Mouse (Mus musculus) urinary bladder, postnatal 10 days (tissue): ENCODE measurements around the gene Usp33.
A peak's percentile ranks its signal among the peaks of the same experiment; 100 is the strongest.
"Not testable (repeated sequence)": the region's sequence is repeated elsewhere in the genome, so short reads cannot be mapped to it uniquely, and the experiment has no call there.

Source experiments
- DNase-seq: peaks from one replicate; pipeline ENCODE4 v3.0.0; 2022; ENCODE audit warnings: low spot score

Usp33 gene

DNA sequence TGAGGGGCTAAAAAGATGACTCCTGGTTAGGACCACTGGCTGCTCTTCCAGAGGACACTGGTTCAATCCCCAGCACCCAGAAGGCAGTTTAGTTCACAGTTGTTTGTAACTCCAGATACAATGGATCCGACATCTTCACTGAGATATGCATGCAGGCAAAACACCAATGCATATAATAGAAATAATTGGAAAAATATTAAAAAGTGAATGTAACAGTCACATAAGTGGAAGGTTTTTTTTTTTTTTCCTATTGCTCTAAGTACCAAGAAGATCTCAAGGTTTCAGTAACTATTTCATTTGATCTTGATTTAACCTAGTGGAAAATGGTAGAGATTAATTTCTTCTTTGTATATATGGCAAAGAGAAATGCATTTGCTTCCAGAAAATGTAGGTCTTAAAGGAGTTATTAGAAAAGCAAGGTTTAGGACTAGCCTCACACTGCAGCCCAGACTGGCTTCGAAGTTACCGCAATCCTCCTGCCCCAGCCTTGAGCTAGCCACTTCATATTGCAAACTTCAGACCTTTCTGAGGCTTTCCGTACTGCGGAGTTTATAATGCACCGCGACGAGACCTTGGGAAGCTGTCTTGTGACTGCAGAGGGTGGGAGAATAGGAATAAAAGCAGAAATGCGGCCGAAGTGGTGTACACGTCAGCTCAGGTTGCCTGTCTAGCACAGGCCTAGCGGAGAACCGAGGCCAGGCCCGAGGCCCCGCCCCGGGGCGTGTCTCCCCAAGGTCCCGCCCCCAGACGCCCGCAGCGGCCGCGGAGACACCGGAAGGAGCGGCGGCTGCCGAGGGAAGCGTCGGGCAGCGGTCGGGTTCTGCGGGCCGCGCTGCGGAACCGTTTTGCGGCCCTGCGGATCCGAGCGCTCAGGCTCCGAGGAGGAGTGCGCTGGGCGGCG lies at the start of gene Usp33:
TSS of gene Usp33 (plus strand) at position 747 of the 901 bp plus-strand sequence.
- DNase-seq: peak; percentile 75

- DNase-seq: no peak
Measured at GRCm38 (mm10) chr3:152300376-152301337, 45.6 kb upstream of the Usp33 start.

DNA sequence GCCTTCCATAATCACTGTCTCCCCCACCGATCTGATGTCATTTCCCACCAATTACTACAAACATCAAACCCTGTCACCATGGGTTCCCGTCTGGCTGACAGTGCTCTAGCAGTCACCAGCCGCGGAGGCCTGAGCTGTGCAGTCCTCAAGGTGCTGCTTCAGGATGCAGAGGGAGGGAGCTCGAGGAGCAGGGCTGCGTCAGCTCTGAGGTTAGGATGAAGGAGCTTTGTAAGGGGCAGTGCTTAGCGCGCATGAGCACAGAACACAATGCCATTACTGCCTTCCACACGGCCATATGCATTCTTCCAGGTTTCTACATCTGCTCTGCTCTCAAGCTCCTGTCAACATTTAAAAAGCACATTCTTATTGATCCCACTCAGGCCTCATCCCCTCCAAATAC lies 43.3 kb upstream of the Usp33 start:
- no peak for DNase-seq

- no peak for DNase-seq
Measured at GRCm38 (mm10) chr3:152304093-152304815, 42.0 kb upstream of the Usp33 start.

GRCm38 (mm10) chr3:152305080-152305479 lies 41.2 kb upstream of the Usp33 start:
- no peak for DNase-seq

GRCm38 (mm10) chr3:152305971-152306370 lies 40.3 kb upstream of the Usp33 start:
- no peak for DNase-seq

GRCm38 (mm10) chr3:152308485-152309249 lies 37.6 kb upstream of the Usp33 start:
- no peak for DNase-seq

DNA sequence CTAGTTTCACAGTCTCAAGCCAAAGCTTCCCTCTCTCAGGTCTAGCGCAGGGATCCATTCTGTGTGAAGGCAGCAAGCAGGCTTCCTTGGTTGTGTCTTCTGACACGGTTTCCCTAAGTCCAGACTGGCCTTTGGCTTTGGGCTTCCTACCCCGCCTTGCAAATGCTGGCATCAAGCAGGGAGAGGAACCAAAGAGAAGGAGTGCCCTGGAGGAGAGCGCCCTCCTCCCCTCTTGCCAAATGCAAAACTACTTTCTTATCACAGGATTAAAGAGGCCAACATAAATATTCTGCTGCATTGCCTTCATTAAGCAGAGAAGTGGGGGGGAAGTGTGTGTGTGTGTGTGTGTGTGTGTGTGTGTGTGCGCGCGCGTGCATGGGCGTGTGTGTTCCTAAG lies 37.0 kb upstream of the Usp33 start:
- no peak for DNase-seq

DNA sequence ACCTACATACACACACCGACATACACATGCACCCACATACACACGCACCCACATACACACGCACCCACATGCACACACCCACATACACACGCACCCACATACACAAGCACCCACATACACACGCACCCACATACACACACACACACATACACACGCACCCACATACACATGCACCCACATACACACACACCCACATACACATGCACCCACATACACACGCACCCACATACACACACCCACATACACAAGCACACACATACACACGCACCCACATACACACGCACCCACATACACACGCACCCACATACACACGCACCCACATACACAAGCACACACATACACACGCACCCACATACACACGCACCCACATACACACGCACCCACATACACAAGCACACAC lies 31.6 kb upstream of the Usp33 start:
- not testable (repeated sequence) for DNase-seq

GRCm38 (mm10) chr3:152315613-152316012 lies 30.7 kb upstream of the Usp33 start:
- DNase-seq: peak; percentile 45

GRCm38 (mm10) chr3:152316447-152317173 lies 29.7 kb upstream of the Usp33 start:
- not testable (repeated sequence) for DNase-seq

DNA sequence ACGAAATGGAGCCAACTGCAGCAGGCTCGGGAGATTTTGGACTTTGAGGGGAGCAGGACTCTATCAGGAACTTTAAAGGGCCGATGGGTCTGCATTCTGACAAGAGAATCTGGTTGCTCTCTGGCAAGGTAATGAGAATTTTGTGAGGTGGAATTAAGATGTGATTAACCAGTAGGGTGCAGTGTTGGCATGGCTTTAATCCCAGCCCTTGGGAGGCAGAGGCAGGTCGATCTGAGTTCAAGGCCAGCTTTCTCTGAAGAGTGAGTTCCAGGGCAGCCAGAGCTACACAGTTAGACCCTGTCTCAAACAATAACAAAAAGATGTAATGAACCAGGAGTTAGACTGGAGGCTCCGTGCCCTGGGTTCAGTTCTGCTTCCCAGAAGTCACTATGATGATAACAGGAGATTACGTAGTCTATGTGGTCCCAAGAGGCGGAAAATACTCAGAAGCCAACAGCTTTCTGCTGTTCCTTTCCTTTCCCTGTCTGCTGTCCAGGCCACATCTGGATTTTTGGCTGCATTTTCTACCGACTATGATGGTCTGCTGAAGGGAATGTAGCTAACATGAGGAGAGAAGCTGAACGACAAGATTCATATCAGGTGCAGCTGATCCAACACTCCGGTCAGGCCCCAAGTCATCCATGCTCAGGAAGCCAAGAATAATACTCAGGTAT lies 25.2 kb upstream of the Usp33 start:
- no peak for DNase-seq

GRCm38 (mm10) chr3:152321765-152322547 lies 24.3 kb upstream of the Usp33 start:
- DNase-seq: no peak

GRCm38 (mm10) chr3:152332104-152332503 lies 14.2 kb upstream of the Usp33 start:
- DNase-seq: no peak

DNA sequence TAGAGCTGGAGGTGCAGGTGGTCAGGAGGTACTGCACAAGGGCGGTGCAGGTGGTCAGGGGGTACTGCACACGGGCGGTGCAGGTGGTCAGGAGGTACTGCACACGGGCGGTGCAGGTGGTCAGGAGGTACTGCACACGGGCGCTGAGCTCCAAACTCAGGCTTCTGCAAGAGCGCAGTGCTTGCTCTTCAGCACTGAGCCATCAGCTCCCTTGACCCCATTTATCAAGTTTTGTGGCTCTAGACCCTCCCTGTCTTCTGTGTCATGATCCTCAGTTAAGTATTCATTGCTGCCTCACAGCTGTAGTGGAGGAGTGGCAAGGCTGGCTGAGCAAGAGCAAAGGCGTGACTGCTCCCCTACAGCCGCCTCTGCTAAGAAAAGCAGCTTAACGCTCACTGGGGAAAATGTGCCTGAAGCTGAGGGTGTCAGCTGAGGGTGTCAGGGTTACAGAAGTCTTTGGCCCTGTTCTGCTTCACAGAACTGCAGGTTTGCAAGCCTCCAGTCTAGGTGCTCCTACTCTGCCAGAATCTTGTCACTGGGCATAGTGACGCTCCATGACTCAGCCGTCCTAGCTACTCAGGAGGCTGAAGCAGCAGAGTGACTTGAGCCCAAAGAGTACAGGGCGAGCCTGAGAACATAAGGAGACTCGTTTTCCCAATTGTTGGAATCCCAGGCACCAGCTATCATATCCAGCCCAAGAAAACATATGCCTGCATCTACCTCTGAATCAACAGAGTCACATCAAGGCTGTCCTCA lies 13.6 kb upstream of the Usp33 start:
- DNase-seq: no peak

GRCm38 (mm10) chr3:152333641-152334040 lies 12.6 kb upstream of the Usp33 start:
- DNase-seq: no peak

DNA sequence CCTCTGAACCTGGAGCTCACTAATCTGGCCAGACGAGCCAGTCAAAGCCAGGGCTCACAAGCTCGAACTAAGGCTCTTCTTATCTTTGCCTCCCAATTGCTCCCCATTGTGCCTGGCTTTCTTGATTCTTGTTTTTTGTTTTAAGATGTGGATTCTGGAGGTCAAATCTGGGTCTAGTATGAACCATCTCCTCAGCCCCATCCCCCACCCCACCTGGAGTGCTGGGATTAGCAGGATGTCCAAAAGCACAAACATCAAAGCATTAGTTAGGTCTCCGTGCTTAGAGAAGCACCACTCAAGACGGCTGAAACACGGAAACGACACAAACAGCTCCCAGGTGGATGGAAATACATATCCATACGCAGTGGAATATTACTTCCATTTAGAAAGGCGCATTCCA lies 10.2 kb upstream of the Usp33 start:
- no peak for DNase-seq

GRCm38 (mm10) chr3:152339862-152340557 lies 6.3 kb upstream of the Usp33 start, which contains the start of gene Miga1:
Miga1 (minus strand) TSS chr3:152340407.
- no peak for DNase-seq
